Mouse (Mus musculus): Measurements from ENCODE around the gene Slc39a3. TPM values are rescaled to one million over a fixed set of nuclear protein-coding genes. Genes with fewer than 3 reads are reported as not detected.

The Slc39a3 gene
- polyA plus RNA-seq, 1 experiment from 2014 or later: 11.9 TPM

DNA sequence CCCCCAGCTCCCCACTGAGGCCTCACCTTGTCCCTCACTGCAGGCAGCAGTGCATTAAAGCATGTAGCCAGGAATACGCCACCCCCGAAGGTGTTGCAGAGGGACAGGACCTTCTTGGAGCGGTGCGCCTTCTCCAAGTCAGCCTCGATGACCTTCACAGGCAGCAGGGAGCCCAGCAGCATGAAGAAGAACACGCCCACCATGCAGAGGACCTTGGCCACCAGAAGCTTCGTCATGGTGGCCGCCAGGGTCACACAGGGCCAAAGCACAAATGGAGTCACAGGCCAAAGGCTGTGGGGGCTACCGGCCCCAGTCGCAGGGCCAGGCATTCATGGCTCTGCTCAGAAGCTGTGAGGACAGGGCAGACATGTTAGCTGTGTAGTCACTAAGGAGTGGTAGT lies 3.6 kb downstream of the Slc39a3 start:
- ATAC-seq (ENCODE audit: insufficient number of reproducible peaks, insufficient read depth, low FRiP score, low read depth): no peak

DNA sequence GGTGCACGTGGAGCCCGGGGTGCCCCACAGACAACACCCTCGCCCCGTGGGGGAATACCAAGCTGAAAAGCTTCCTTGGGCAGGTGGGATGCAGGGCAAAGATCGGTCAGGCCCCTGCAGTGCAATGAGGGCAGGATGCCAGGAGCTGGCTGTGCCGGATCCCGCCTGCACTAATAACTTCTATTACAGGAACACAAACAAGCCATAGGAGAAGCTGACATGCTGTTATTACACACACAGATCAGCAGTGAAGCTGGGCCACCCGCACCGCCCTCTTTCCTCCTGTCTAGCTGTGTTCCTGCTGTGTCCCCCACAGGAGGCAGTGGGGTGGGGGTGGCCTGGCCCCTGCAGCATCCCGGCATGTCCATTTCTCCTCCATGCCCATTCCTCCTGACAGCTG lies 8.2 kb downstream of the Slc39a3 start:
- H3K36me3 ChIP-seq (ENCODE audit: control insufficient read depth, insufficient read depth, low read length): peaks cover 9% of the 10 kb centered on the region; the same call in 1 of the 2 replicates
- H3K9me3 ChIP-seq (ENCODE audit: control insufficient read depth, low read depth, low read length): no peaks in the 10 kb centered on the region
- peaks cover 4% of the 10 kb centered on the region; the same call in 1 of the 2 replicates for H3K4me1 ChIP-seq (ENCODE audit: control insufficient read depth, insufficient read depth, low read length)
- H3K27me3 ChIP-seq (ENCODE audit: control insufficient read depth, insufficient read depth, low read length): no peaks in the 10 kb centered on the region
- WGBS: 67% methylated on average over 10 of the region's 10 CpGs
- no peak overlapping the region for H3K4me2 ChIP-seq (replicated peaks; ENCODE audit: low read depth, low read length)
- no peak overlapping the region for H3K9ac ChIP-seq (replicated peaks; ENCODE audit: low read depth, low read length)
- no peak overlapping the region for H3K27ac ChIP-seq (ENCODE audit: low read length)
- ATAC-seq (ENCODE audit: insufficient number of reproducible peaks, insufficient read depth, low FRiP score, low read depth): no peak
- H3K4me3 ChIP-seq (ENCODE audit: low read depth, low read length): no peak overlapping the region

More for the DNA sequence above, 3.6 kb downstream of the Slc39a3 start:
- H3K4me3 ChIP-seq (ENCODE audit: low read depth, low read length): no peak overlapping the region
- H3K27ac ChIP-seq (ENCODE audit: low read length): no peak overlapping the region
- H3K36me3 ChIP-seq (ENCODE audit: control insufficient read depth, insufficient read depth, low read length): peaks cover 9% of the 10 kb centered on the region; the same call in 1 of the 2 replicates
- WGBS: 80% methylated on average over 10 of the region's 10 CpGs
- no peak overlapping the region for H3K4me2 ChIP-seq (replicated peaks; ENCODE audit: low read depth, low read length)
- H3K4me1 ChIP-seq (ENCODE audit: control insufficient read depth, insufficient read depth, low read length): no peaks in the 10 kb centered on the region
- no peak overlapping the region for H3K9ac ChIP-seq (replicated peaks; ENCODE audit: low read depth, low read length)
- H3K9me3 ChIP-seq (ENCODE audit: control insufficient read depth, low read depth, low read length): no peaks in the 10 kb centered on the region
- H3K27me3 ChIP-seq (ENCODE audit: control insufficient read depth, insufficient read depth, low read length): no peaks in the 10 kb centered on the region

DNA sequence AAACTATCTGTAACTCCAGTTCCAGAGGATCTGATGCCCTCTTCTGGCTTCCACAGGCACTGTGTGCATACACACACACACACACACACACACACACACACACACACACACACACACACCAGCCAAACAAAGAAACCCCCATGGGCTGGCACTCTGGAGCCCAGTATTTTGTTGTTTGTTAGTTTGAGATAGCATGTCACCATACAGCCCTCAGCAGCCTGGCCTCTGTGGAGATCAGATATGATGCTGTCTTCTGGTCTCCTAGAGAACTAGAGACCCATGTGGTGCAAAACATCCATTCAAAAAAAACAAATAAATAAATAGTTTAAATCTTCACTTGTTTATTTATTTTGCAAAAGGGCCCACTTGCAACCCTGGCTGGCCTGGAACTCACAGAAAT lies 9.0 kb downstream of the Slc39a3 start:
- no peak for ATAC-seq (ENCODE audit: insufficient number of reproducible peaks, insufficient read depth, low FRiP score, low read depth)
- H3K9ac ChIP-seq (replicated peaks; ENCODE audit: low read depth, low read length): no peak overlapping the region

DNA sequence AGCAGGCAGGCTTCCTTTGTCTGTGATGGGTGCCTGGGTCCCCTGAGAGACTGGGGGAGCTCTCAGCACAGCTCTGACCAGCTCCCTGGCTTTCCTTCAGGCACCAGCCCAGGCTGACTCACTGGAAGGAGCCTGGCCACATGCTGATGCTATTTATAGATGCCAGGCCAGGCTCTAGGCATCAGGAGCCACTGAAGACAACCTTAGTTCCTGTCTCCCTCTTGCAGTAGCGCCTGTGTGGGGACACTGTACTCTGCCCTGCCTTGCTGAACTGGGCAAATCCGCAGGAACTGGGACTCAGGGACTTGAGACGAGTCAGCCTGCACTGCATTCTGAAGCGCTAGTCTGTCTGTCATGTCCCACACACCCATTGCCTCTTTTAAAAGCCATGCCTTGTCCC lies 9.9 kb downstream of the Slc39a3 start:
- WGBS: 75% methylated on average over 4 of the region's 4 CpGs
- H3K36me3 ChIP-seq (ENCODE audit: control insufficient read depth, insufficient read depth, low read length): peaks cover 9% of the 10 kb centered on the region; the same call in 1 of the 2 replicates
- no peak overlapping the region for H3K4me3 ChIP-seq (ENCODE audit: low read depth, low read length)
- peaks cover 4% of the 10 kb centered on the region; the same call in 1 of the 2 replicates for H3K4me1 ChIP-seq (ENCODE audit: control insufficient read depth, insufficient read depth, low read length)
- peaks cover 2% of the 10 kb centered on the region; the same call in 1 of the 2 replicates for H3K27me3 ChIP-seq (ENCODE audit: control insufficient read depth, insufficient read depth, low read length)
- no peak overlapping the region for H3K9ac ChIP-seq (replicated peaks; ENCODE audit: low read depth, low read length)
- H3K9me3 ChIP-seq (ENCODE audit: control insufficient read depth, low read depth, low read length): no peaks in the 10 kb centered on the region
- H3K27ac ChIP-seq (ENCODE audit: low read length): no peak overlapping the region
- ATAC-seq (ENCODE audit: insufficient number of reproducible peaks, insufficient read depth, low FRiP score, low read depth): no peak
- no peak overlapping the region for H3K4me2 ChIP-seq (replicated peaks; ENCODE audit: low read depth, low read length)

More for the DNA sequence above, 9.0 kb downstream of the Slc39a3 start:
- peaks cover 4% of the 10 kb centered on the region; the same call in 1 of the 2 replicates for H3K4me1 ChIP-seq (ENCODE audit: control insufficient read depth, insufficient read depth, low read length)
- peaks cover 9% of the 10 kb centered on the region; the same call in 1 of the 2 replicates for H3K36me3 ChIP-seq (ENCODE audit: control insufficient read depth, insufficient read depth, low read length)
- no peak overlapping the region for H3K4me2 ChIP-seq (replicated peaks; ENCODE audit: low read depth, low read length)
- H3K27me3 ChIP-seq (ENCODE audit: control insufficient read depth, insufficient read depth, low read length): no peaks in the 10 kb centered on the region
- no peaks in the 10 kb centered on the region for H3K9me3 ChIP-seq (ENCODE audit: control insufficient read depth, low read depth, low read length)
- H3K27ac ChIP-seq (ENCODE audit: low read length): no peak overlapping the region
- H3K4me3 ChIP-seq (ENCODE audit: low read depth, low read length): no peak overlapping the region

DNA sequence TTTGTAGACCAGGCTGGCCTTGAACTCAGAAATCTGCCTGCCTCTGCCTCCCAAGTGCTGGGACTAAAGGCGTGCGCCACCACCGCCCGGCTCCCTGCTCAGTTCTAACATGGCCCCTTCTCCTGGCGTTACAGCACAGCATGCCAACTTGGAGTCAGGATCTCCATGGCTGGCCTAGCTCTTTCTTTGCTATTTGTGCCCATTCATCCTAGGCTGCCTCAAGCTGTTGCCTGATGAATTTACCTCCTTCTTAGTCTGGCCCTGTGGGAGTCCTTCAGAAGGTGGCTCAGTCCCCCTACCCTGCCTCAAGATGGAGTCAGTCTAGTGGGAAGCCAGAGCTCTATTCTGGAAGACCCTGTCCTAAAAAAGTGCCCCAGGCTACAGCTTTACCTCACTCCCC lies 10.4 kb downstream of the Slc39a3 start:
- H3K4me1 ChIP-seq (ENCODE audit: control insufficient read depth, insufficient read depth, low read length): peaks cover 4% of the 10 kb centered on the region; the same call in 1 of the 2 replicates
- no peak overlapping the region for H3K9ac ChIP-seq (replicated peaks; ENCODE audit: low read depth, low read length)
- 95% methylated on average over 5 of the region's 5 CpGs for whole genome bisulfite sequencing
- H3K27ac ChIP-seq (ENCODE audit: low read length): no peak overlapping the region
- no peak overlapping the region for H3K4me2 ChIP-seq (replicated peaks; ENCODE audit: low read depth, low read length)
- H3K4me3 ChIP-seq (ENCODE audit: low read depth, low read length): no peak overlapping the region
- peaks cover 9% of the 10 kb centered on the region; the same call in 1 of the 2 replicates for H3K36me3 ChIP-seq (ENCODE audit: control insufficient read depth, insufficient read depth, low read length)
- H3K27me3 ChIP-seq (ENCODE audit: control insufficient read depth, insufficient read depth, low read length): peaks cover 7% of the 10 kb centered on the region; the same call in 1 of the 2 replicates
- no peaks in the 10 kb centered on the region for H3K9me3 ChIP-seq (ENCODE audit: control insufficient read depth, low read depth, low read length)
- no peak for ATAC-seq (ENCODE audit: insufficient number of reproducible peaks, insufficient read depth, low FRiP score, low read depth)

DNA sequence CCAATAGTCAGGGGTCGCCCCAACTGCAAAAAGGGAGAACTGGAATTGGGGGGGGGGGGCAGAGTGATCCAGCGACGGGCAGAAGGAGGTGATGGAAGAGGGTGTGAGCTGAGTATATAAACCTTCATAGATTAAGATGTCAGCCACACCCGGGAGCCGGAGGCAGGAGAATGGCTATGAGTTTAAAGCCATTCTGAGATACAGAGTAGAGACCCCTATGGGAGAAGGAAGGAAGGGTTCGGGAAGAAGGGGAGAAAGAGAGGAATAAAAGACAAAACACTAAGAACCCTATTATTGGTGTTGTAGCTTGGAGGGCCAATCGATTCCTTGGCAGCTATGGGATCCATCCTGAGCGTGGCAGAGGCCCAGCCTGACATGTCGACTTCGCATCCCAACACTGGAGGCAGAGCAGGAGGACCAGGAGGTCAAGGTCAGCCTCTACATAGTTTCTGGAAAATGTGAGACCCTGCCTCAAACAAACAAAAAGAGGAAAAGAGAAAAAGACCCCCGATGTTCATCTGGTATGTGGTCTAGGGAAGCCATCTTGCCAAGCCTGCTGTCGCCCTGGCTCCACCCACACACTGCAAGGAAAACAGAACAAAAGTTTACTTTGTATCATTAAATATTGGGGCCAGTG lies 11.5 kb downstream of the Slc39a3 start, which contains the start of gene Diras1:
Gene Diras1, minus strand, starts transcription at position 24 of the 637 bp plus-strand sequence.
- H3K4me2 ChIP-seq (replicated peaks; ENCODE audit: low read depth, low read length): peak within 1 kb of the TSS; percentile 51
- H3K4me3 ChIP-seq (ENCODE audit: low read depth, low read length): peak within 1 kb of the TSS; percentile 13; the same call in 1 of the 2 replicates
- H3K9ac ChIP-seq (replicated peaks; ENCODE audit: low read depth, low read length): no peak within 1 kb of the TSS
- H3K27me3 ChIP-seq (ENCODE audit: control insufficient read depth, insufficient read depth, low read length): peaks cover 8% of the 10 kb centered on the region; the same call in 1 of the 2 replicates
- H3K9me3 ChIP-seq (ENCODE audit: control insufficient read depth, low read depth, low read length): no peaks in the 10 kb centered on the region
- peaks cover 4% of the 10 kb centered on the region; the same call in 1 of the 2 replicates for H3K4me1 ChIP-seq (ENCODE audit: control insufficient read depth, insufficient read depth, low read length)
- H3K36me3 ChIP-seq (ENCODE audit: control insufficient read depth, insufficient read depth, low read length): peaks cover 1% of the 10 kb centered on the region; the same call in 1 of the 2 replicates
- 41% methylated on average over 12 of the region's 12 CpGs for whole genome bisulfite sequencing
- no peak within 1 kb of the TSS for H3K27ac ChIP-seq (ENCODE audit: low read length)
- no peak for ATAC-seq (ENCODE audit: insufficient number of reproducible peaks, insufficient read depth, low FRiP score, low read depth)

DNA sequence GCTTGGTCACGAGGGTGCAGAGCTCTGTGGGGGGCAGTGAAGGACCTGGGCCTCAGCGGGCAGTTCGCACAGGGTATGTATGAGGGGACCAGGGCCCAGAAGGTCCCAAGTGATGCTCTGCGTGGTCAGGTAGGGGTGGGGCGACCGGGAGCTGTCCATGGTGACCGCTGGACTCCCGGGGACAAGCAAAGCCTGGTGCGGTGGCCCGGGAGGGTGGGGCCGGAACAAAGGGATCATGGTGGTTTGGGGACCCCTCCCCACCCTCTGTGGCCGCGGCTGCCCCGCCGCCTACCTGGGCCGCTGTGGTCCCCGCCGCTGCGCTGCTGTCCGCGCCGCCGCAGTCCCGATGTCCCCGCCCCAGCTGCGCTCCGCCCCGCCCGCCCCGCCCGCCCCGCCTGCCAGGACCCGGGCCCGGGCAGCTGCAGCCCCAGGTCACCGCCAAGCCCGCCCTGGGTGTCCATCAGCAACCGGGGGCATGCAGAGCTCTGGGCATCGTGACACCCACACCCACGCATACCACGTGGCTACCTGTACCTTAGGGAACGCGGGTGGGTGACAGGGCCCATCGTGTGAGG lies 12.1 kb downstream of the Slc39a3 start:
- 3% methylated on average over 37 of the region's 43 CpGs for WGBS
- Histone ChIP-seq H3K36me3 (ENCODE audit: control insufficient read depth, insufficient read depth, low read length) (no peaks in the 10 kb centered on the region), H3K27ac (ENCODE audit: low read length) (no peak overlapping the region), H3K9ac (replicated peaks; ENCODE audit: low read depth, low read length) (no peak overlapping the region), H3K27me3 (ENCODE audit: control insufficient read depth, insufficient read depth, low read length) (peaks cover 8% of the 10 kb centered on the region; the same call in 1 of the 2 replicates), H3K4me1 (ENCODE audit: control insufficient read depth, insufficient read depth, low read length) (peaks cover 4% of the 10 kb centered on the region; the same call in 1 of the 2 replicates), H3K4me2 (replicated peaks; ENCODE audit: low read depth, low read length) (peak overlapping the region; percentile 51), H3K9me3 (ENCODE audit: control insufficient read depth, low read depth, low read length) (no peaks in the 10 kb centered on the region), H3K4me3 (ENCODE audit: low read depth, low read length) (peak overlapping the region; percentile 13; the same call in 1 of the 2 replicates)
- ATAC-seq (ENCODE audit: insufficient number of reproducible peaks, insufficient read depth, low FRiP score, low read depth): no peak

DNA sequence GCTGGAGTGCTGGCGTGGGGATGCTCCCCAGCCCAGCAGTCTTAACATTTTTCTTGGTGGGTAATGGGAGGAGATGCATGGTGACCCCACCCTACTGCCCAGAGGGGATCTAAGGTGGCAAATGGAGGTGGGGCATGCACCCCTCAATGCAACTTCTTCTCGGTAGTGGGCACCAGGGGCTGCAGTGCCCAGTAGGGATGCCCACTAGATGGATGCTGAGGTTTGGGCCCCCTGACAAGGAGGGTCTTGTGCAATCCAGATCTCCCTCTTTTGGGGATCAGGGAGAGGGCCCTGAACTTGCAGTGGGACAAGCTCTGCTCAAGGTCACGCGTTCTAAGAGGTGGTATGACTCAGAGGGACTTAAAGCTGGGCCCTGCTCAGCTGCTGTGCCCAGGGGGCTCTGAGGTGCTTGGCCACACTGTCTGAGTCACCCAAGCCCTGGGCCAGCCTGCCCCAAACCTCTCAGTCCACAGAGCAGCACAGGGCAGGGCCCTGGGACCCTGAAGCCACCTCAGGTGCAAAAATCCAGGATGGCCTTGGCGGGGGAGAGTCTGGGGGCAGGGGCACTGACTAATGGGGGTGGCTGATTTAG lies 12.8 kb downstream of the Slc39a3 start:
- no peak for ATAC-seq (ENCODE audit: insufficient number of reproducible peaks, insufficient read depth, low FRiP score, low read depth)
- Histone ChIP-seq H3K36me3 (ENCODE audit: control insufficient read depth, insufficient read depth, low read length) (no peaks in the 10 kb centered on the region), H3K27me3 (ENCODE audit: control insufficient read depth, insufficient read depth, low read length) (peaks cover 8% of the 10 kb centered on the region; the same call in 1 of the 2 replicates), H3K4me1 (ENCODE audit: control insufficient read depth, insufficient read depth, low read length) (peaks cover 4% of the 10 kb centered on the region; the same call in 1 of the 2 replicates), H3K9me3 (ENCODE audit: control insufficient read depth, low read depth, low read length) (no peaks in the 10 kb centered on the region), H3K9ac (replicated peaks; ENCODE audit: low read depth, low read length) (no peak overlapping the region), H3K4me3 (ENCODE audit: low read depth, low read length) (no peak overlapping the region), H3K27ac (ENCODE audit: low read length) (no peak overlapping the region), H3K4me2 (replicated peaks; ENCODE audit: low read depth, low read length) (no peak overlapping the region)
- 74% methylated on average over 5 of the region's 5 CpGs for WGBS
